27 mouse cellular contexts compared by ENCODE assay signal in the genomic region with DNA sequence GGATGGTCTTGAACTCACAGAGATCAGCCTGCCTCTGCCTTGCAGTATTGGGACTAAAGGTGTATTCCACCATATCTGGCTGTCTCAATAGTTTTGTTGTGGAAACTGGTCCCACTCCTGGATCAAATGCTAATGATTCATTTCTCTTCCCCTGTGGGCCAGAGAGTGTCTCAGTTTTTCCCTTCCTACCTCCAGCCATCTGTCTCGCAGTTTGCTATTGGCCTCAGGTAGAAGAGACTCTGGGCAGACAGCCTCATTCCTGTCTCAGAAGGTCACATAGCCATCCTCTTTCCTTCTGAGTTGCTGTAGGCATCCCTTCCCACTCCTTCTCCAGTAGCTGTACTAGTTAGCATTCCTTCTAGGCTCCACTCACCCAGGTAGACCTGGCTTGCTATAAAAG. TPM values are rescaled to one million over a fixed set of nuclear protein-coding genes. Genes with fewer than 3 reads are reported as not detected.
DNase-seq lines count a peak whose midpoint lies in the region; ATAC-seq and TF ChIP-seq lines count a peak whose summit lies in the region.
"Had no signal": no experiment of that assay in that cellular context is flagged by ENCODE, and none has a peak within 500 bp of the region (broad histone marks: within the 10 kb centered on the region; RNA-seq: fewer than 3 reads in every experiment).

No protein-coding gene starts in this region.

- peaks cover 78% of the 10 kb centered on the region for H3K4me1 ChIP-seq in liver, embryonic 13.5 days (replicated peaks)
- peaks cover 58% of the 10 kb centered on the region for H3K4me1 ChIP-seq in liver, postnatal 0 days (ENCODE audit: insufficient read depth)
- H3K4me1 ChIP-seq: forebrain, embryonic 12.5 days; forebrain, embryonic 15.5 days; hindbrain, embryonic 13.5 days; intestine, embryonic 15.5 days had no signal

- no peak overlapping the region for H3K4me2 ChIP-seq in liver, embryonic 13.5 days
- no peak overlapping the region for H3K4me2 ChIP-seq in liver, postnatal 0 days (ENCODE audit: low read depth, low read length)
- H3K4me2 ChIP-seq: embryonic facial prominence, embryonic 13.5 days; forebrain, embryonic 12.5 days; forebrain, embryonic 15.5 days; heart, embryonic 12.5 days; heart, embryonic 15.5 days; hindbrain, embryonic 13.5 days; intestine, embryonic 15.5 days had no signal

- no peaks in the 10 kb centered on the region for H3K36me3 ChIP-seq in liver, embryonic 13.5 days
- no peaks in the 10 kb centered on the region for H3K36me3 ChIP-seq in liver, postnatal 0 days (replicated peaks; ENCODE audit: insufficient read depth, low read length)
- H3K36me3 ChIP-seq: embryonic facial prominence, embryonic 10.5 days; embryonic facial prominence, embryonic 13.5 days; forebrain, embryonic 12.5 days; forebrain, embryonic 15.5 days; heart, embryonic 12.5 days; heart, embryonic 15.5 days; hindbrain, embryonic 10.5 days; hindbrain, embryonic 13.5 days; intestine, embryonic 15.5 days had no signal

- no peak for TF ChIP-seq CTCF in liver, postnatal 0 days (IDR thresholded peaks at IDR 0.05; ENCODE audit: low read depth)

- ATAC-seq in liver, embryonic 13.5 days (ENCODE audit: low read depth), result no peak
- ATAC-seq in liver, postnatal 0 days, result no peak
- ATAC-seq: activated CD4-positive, CD25-positive, alpha-beta regulatory T cell, adult 4 months; forebrain, embryonic 15.5 days; hindbrain, embryonic 16.5 days; intestine, embryonic 15.5 days had no signal

- H3K27ac ChIP-seq in liver, embryonic 13.5 days, result peak overlapping the region; percentile 43; the same call in 1 of the 2 replicates
- H3K27ac ChIP-seq in liver, postnatal 0 days (ENCODE audit: low read depth), result no peak overlapping the region
- H3K27ac ChIP-seq: embryonic facial prominence, embryonic 10.5 days; embryonic facial prominence, embryonic 13.5 days; forebrain, embryonic 12.5 days; forebrain, embryonic 15.5 days; heart, embryonic 15.5 days; hindbrain, embryonic 13.5 days; intestine, embryonic 15.5 days had no signal

- H3K4me3 ChIP-seq in liver, embryonic 13.5 days (replicated peaks), result no peak overlapping the region
- no peak overlapping the region for H3K4me3 ChIP-seq in liver, postnatal 0 days (ENCODE audit: low read depth, low read length)
- H3K4me3 ChIP-seq: embryonic facial prominence, embryonic 10.5 days; embryonic facial prominence, embryonic 13.5 days; erythroblast, embryonic 14.5 days; forebrain, embryonic 12.5 days; forebrain, embryonic 15.5 days; heart, embryonic 12.5 days; heart, embryonic 15.5 days; hindbrain, embryonic 10.5 days; hindbrain, embryonic 13.5 days; intestine, embryonic 15.5 days had no signal

- H3K9ac ChIP-seq in liver, embryonic 13.5 days, result no peak overlapping the region
- no peak overlapping the region for H3K9ac ChIP-seq in liver, postnatal 0 days (replicated peaks)
- H3K9ac ChIP-seq: embryonic facial prominence, embryonic 13.5 days; forebrain, embryonic 12.5 days; forebrain, embryonic 15.5 days; heart, embryonic 12.5 days; heart, embryonic 15.5 days; hindbrain, embryonic 13.5 days; intestine, embryonic 15.5 days had no signal

- peak; percentile 52 for DNase-seq in cerebellum, adult 18-20 months
- DNase-seq in cerebellum, adult 9-11 months, result no peak
- peak; percentile 55 for DNase-seq in cerebellum, adult 9-10 months
- no peak for DNase-seq in cerebellum, adult 11 months
- no peak for DNase-seq in liver, embryonic 13.5 days
- DNase-seq in liver, postnatal 0 days, result no peak
- no peak for DNase-seq in spleen, postnatal 36 days (ENCODE audit: low spot score in 2 of 2)
- DNase-seq: adrenal gland, adult 8-10 months; adrenal gland, postnatal 25 days; embryo, embryonic 11 days; gastrocnemius, postnatal 10 days; heart, adult 11 months; heart, postnatal 10 days; heart, postnatal 36 days; kidney, adult 11 months had no signal

- 84% methylated on average over 1 of the region's 1 CpGs for WGBS in liver, embryonic 13.5 days (ENCODE audit: insufficient replicate concordance)
- WGBS in liver, postnatal 0 days (ENCODE audit: insufficient replicate concordance), result 85% methylated on average over 1 of the region's 1 CpGs

- no peaks in the 10 kb centered on the region for H3K9me3 ChIP-seq in liver, embryonic 13.5 days (replicated peaks)
- H3K9me3 ChIP-seq in liver, postnatal 0 days (ENCODE audit: low read length), result no peaks in the 10 kb centered on the region
- H3K9me3 ChIP-seq: embryonic facial prominence, embryonic 10.5 days; embryonic facial prominence, embryonic 13.5 days; forebrain, embryonic 12.5 days; forebrain, embryonic 15.5 days; heart, embryonic 12.5 days; heart, embryonic 15.5 days; hindbrain, embryonic 10.5 days; hindbrain, embryonic 13.5 days; intestine, embryonic 15.5 days had no signal

- TF ChIP-seq EP300 in liver, postnatal 0 days (IDR thresholded peaks at IDR 0.05; ENCODE audit: low read depth), result no peak

- H3K27me3 ChIP-seq in liver, embryonic 13.5 days, result no peaks in the 10 kb centered on the region
- H3K27me3 ChIP-seq in liver, postnatal 0 days (ENCODE audit: insufficient read depth, low read length), result no peaks in the 10 kb centered on the region
- H3K27me3 ChIP-seq: embryonic facial prominence, embryonic 13.5 days; forebrain, embryonic 12.5 days; forebrain, embryonic 15.5 days; heart, embryonic 15.5 days; hindbrain, embryonic 13.5 days; intestine, embryonic 15.5 days had no signal

RNA-seq across cellular contexts. Expression of a gene that starts 40.5 kb away (rescaled TPM):
- 20.5 and 23.8 TPM in 2 replicates for polyA plus RNA-seq in liver, embryonic 13.5 days (2015; fragmentation: Nextera tagmentation; extraction: Ambion mirVana)
- 21.6 and 23.4 TPM in 2 replicates for polyA plus RNA-seq in liver, postnatal 0 days (2015; fragmentation: Nextera tagmentation; extraction: Ambion mirVana)

Comparison
In these comparisons a context has a peak if more than half of its experiments do, and no peak if none do; other contexts are left out.
1. DNase-seq: peak in cerebellum, adult 18-20 months (2 of 2) and cerebellum, adult 9-10 months (single experiment); none in cerebellum, adult 9-11 months (single experiment), cerebellum, adult 11 months (single experiment), liver, embryonic 13.5 days (single experiment), liver, postnatal 0 days (single experiment) and spleen, postnatal 36 days (0 of 2).